ENCODE assay signal across 10 mouse cellular contexts in genomic region chr2:52319020-52319567, GRCm38 (mm10). TPM values are rescaled to one million over a fixed set of nuclear protein-coding genes. Genes with fewer than 3 reads are reported as not detected.
DNase-seq lines count a peak whose midpoint lies in the region; ATAC-seq and TF ChIP-seq lines count a peak whose summit lies in the region.
"Had no signal": no experiment of that assay in that cellular context is flagged by ENCODE, and none has a peak within 500 bp of the region (broad histone marks: within the 10 kb centered on the region; RNA-seq: fewer than 3 reads in every experiment).

No protein-coding gene starts in this region.

- H3K79me2 ChIP-seq in CH12.LX (replicated peaks; ENCODE audit: control insufficient read depth, extremely low read depth, insufficient read depth, poor library complexity, severe bottlenecking) = no peaks in the 10 kb centered on the region

- peak; percentile 57; the same call in 1 of the 2 replicates for ATAC-seq in heart, embryonic 11.5 days (replicated peaks; ENCODE audit: insufficient number of reproducible peaks, low FRiP score, low TSS enrichment)

- no peak for TF ChIP-seq CTCF in CH12.LX (conservative IDR thresholded peaks at IDR 0.05 in 1 of 2, IDR thresholded peaks at IDR 0.05 in 1 of 2; ENCODE audit: low read depth in 2 of 2, low read length in 2 of 2)
- TF ChIP-seq CTCF in cerebellum, adult 2 months (IDR thresholded peaks at IDR 0.05; ENCODE audit: borderline replicate concordance, insufficient read depth, low read depth, low read length) = no peak

- no peak overlapping the region for H3K4me3 ChIP-seq in heart, embryonic 10.5 days
- H3K4me3 ChIP-seq in CH12.LX (replicated peaks in 1 of 3; ENCODE audit: low read depth in 2 of 3, low read length in 2 of 3, poor library complexity in 1 of 3) = no peak overlapping the region
- H3K4me3 ChIP-seq in heart, embryonic 11.5 days (ENCODE audit: low read depth, low read length) = no peak overlapping the region
- H3K4me3 ChIP-seq in cerebellum, adult 2 months (replicated peaks; ENCODE audit: insufficient read depth, low read depth, low read length) = no peak overlapping the region
- H3K4me3 ChIP-seq: liver, embryonic 15.5 days had no signal

- H3K4me1 ChIP-seq in heart, embryonic 10.5 days = peaks cover 19% of the 10 kb centered on the region
- H3K4me1 ChIP-seq in CH12.LX (ENCODE audit: control insufficient read depth in 1 of 2, insufficient read depth in 2 of 2) = peaks cover 12 to 70% of the 10 kb centered on the region in 2 experiments
- peaks cover 7% of the 10 kb centered on the region for H3K4me1 ChIP-seq in heart, embryonic 11.5 days (ENCODE audit: control insufficient read depth, insufficient read depth, low read length)
- H3K4me1 ChIP-seq in cerebellum, adult 2 months (ENCODE audit: control insufficient read depth, insufficient read depth, low read length) = no peaks in the 10 kb centered on the region
- H3K4me1 ChIP-seq: liver, embryonic 15.5 days had no signal

- in situ Hi-C loops in CH12.LX (cut with MboI; ENCODE audit: low pct_ligation_motif_present, low pct_unique_long_range_greater_than_20kb, low sequenced_read_pairs) = loop anchor here (10.0 kb wide), 1 partner anchor 96 kb away; no protein-coding TSS in a partner anchor

- peak overlapping the region; percentile 69 for H3K27ac ChIP-seq in heart, embryonic 10.5 days
- peak overlapping the region; percentile 68 for H3K27ac ChIP-seq in CH12.LX (ENCODE audit: insufficient read depth, low read depth)
- peak overlapping the region; percentile 43; the same call in 1 of the 2 replicates for H3K27ac ChIP-seq in heart, embryonic 11.5 days (ENCODE audit: low read depth, low read length)
- H3K27ac ChIP-seq in cerebellum, adult 2 months (ENCODE audit: insufficient read depth, low read length) = no peak overlapping the region
- H3K27ac ChIP-seq: liver, embryonic 15.5 days had no signal

- peak overlapping the region; percentile 40 for H3K9ac ChIP-seq in CH12.LX (ENCODE audit: insufficient read depth, low read depth)
- no peak overlapping the region for H3K9ac ChIP-seq in heart, embryonic 11.5 days (ENCODE audit: low read depth, low read length)
- H3K9ac ChIP-seq: liver, embryonic 15.5 days had no signal

- TF ChIP-seq POLR2A in CH12.LX (IDR thresholded peaks at IDR 0.05; ENCODE audit: low read depth, low read length) = no peak; the same call in 1 of the 2 replicates
- no peak for TF ChIP-seq POLR2A in cerebellum, adult 2 months (IDR thresholded peaks at IDR 0.05; ENCODE audit: borderline replicate concordance, insufficient read depth, low read length)

- TF ChIP-seq EP300 in CH12.LX (IDR thresholded peaks at IDR 0.05; ENCODE audit: low read length) = peak; percentile 73

- dilution Hi-C loops in CH12.LX (cut with MboI; ENCODE audit: extremely low pct_ligation_motif_present, extremely low pct_unique_long_range_greater_than_20kb, low sequenced_read_pairs) = no loop called here

- intact Hi-C loops in heart, postnatal 25 days (cut with DNase I) = no loop called here

- H3K4me2 ChIP-seq in CH12.LX (ENCODE audit: insufficient read depth, low read depth, poor library complexity, severe bottlenecking) = peak overlapping the region; percentile 63
- H3K4me2 ChIP-seq in heart, embryonic 11.5 days = peak overlapping the region; percentile 28; the same call in 1 of the 2 replicates
- H3K4me2 ChIP-seq: liver, embryonic 15.5 days had no signal

- 42% methylated on average over 5 of the region's 5 CpGs for WGBS in heart, embryonic 10.5 days
- 26% methylated on average over 5 of the region's 5 CpGs for WGBS in heart, embryonic 11.5 days (ENCODE audit: insufficient replicate concordance)
- 86% methylated on average over 5 of the region's 5 CpGs for WGBS in cerebellum, adult 2 months

- H3K36me3 ChIP-seq in heart, embryonic 10.5 days = no peaks in the 10 kb centered on the region
- H3K36me3 ChIP-seq in CH12.LX (replicated peaks in 1 of 2; ENCODE audit: control insufficient read depth in 1 of 2, insufficient read depth in 1 of 2, low read length in 1 of 2) = no peaks in the 10 kb centered on the region
- H3K36me3 ChIP-seq in heart, embryonic 11.5 days (ENCODE audit: control insufficient read depth, insufficient read depth, low read length) = no peaks in the 10 kb centered on the region
- H3K36me3 ChIP-seq: liver, embryonic 15.5 days had no signal

- TF ChIP-seq RAD21 in CH12.LX (IDR thresholded peaks at IDR 0.05; ENCODE audit: low read depth, low read length) = no peak

- H3K9me3 ChIP-seq in heart, embryonic 10.5 days = no peaks in the 10 kb centered on the region
- no peaks in the 10 kb centered on the region for H3K9me3 ChIP-seq in CH12.LX (replicated peaks; ENCODE audit: low read length)
- H3K9me3 ChIP-seq in heart, embryonic 11.5 days (replicated peaks; ENCODE audit: control insufficient read depth, low read length) = no peaks in the 10 kb centered on the region
- H3K9me3 ChIP-seq: liver, embryonic 15.5 days had no signal

- H3K27me3 ChIP-seq in heart, embryonic 10.5 days (ENCODE audit: insufficient read depth, poor library complexity, severe bottlenecking) = no peaks in the 10 kb centered on the region
- no peaks in the 10 kb centered on the region for H3K27me3 ChIP-seq in CH12.LX (replicated peaks)
- H3K27me3 ChIP-seq in heart, embryonic 11.5 days (ENCODE audit: control insufficient read depth, insufficient read depth, low read length) = no peaks in the 10 kb centered on the region
- H3K27me3 ChIP-seq in cerebellum, adult 2 months (ENCODE audit: control insufficient read depth, insufficient read depth, low read length) = no peaks in the 10 kb centered on the region

- peak; percentile 84 for DNase-seq in heart, embryonic 10.5 days (ENCODE audit: low spot score)
- DNase-seq in heart, postnatal 25 days (ENCODE audit: low spot score) = no peak
- peak; percentile 94 for DNase-seq in CH12.LX (ENCODE audit: extremely low read depth)
- DNase-seq in lung, postnatal 36 days = peak; percentile 11
- DNase-seq in layer of hippocampus, postnatal 14 days (ENCODE audit: low spot score in 2 of 2) = no peak
- no peak for DNase-seq in cerebellum, adult 2 months
- DNase-seq in frontal cortex, postnatal 25 days (ENCODE audit: low spot score in 2 of 2) = no peak
- DNase-seq: thymus, postnatal 4 days had no signal

TF ChIP-seq in CH12.LX, 34 proteins besides CTCF, POLR2A, EP300 and RAD21 (continues in another document):
- no peak for TF ChIP-seq GABPA (IDR thresholded peaks at IDR 0.05; ENCODE audit: insufficient replicate concordance, low read depth, low read length)
- no peak for TF ChIP-seq NRF1 (IDR thresholded peaks at IDR 0.05; ENCODE audit: low read depth, low read length)
- TF ChIP-seq BHLHE40 (IDR thresholded peaks at IDR 0.05; ENCODE audit: low read depth, low read length) = peak; percentile 69
- no peak for TF ChIP-seq SMC3 (IDR thresholded peaks at IDR 0.05; ENCODE audit: low read depth, low read length)
- peak; percentile 34; the same call in 1 of the 2 replicates for TF ChIP-seq IRF4 (IDR thresholded peaks at IDR 0.05; ENCODE audit: low read depth, low read length)
- TF ChIP-seq SIN3A (IDR thresholded peaks at IDR 0.05; ENCODE audit: low read length) = peak; percentile 75
- TF ChIP-seq TCF12 (IDR thresholded peaks at IDR 0.05; ENCODE audit: low read depth, low read length) = peak; percentile 61; the same call in 1 of the 2 replicates
- no peak for TF ChIP-seq USF2 (conservative IDR thresholded peaks at IDR 0.05; ENCODE audit: low read depth, low read length)
- no peak for TF ChIP-seq ELF1 (IDR thresholded peaks at IDR 0.05; ENCODE audit: low read depth, low read length)
- peak; percentile 18; the same call in 1 of the 2 replicates for TF ChIP-seq HCFC1 (IDR thresholded peaks at IDR 0.05; ENCODE audit: low read depth, low read length)
- 0 out of 2 replicates have a peak, but pooled peaks have one; percentile 15 for TF ChIP-seq MAZ (IDR thresholded peaks at IDR 0.05; ENCODE audit: low read depth, low read length)
- TF ChIP-seq JUN (IDR thresholded peaks at IDR 0.05; ENCODE audit: insufficient read depth, low read depth, low read length) = no peak
- no peak for TF ChIP-seq POLR2AphosphoS2 (IDR thresholded peaks at IDR 0.05; ENCODE audit: low read depth, low read length)
- TF ChIP-seq MAX (IDR thresholded peaks at IDR 0.05; ENCODE audit: low read length) = peak; percentile 44; the same call in 1 of the 2 replicates
- no peak for TF ChIP-seq E2F4 (IDR thresholded peaks at IDR 0.05; ENCODE audit: insufficient replicate concordance, low read depth, low read length)
- peak; percentile 86 for TF ChIP-seq CHD2 (IDR thresholded peaks at IDR 0.05; ENCODE audit: low read length)
- no peak for TF ChIP-seq TBP (conservative IDR thresholded peaks at IDR 0.05; ENCODE audit: low read depth, low read length)
- TF ChIP-seq MAFK (IDR thresholded peaks at IDR 0.05; ENCODE audit: insufficient replicate concordance, low read length) = peak; percentile 35; the same call in 1 of the 2 replicates
- 0 out of 2 replicates have a peak, but pooled peaks have one; percentile 54 for TF ChIP-seq ZNF384 (IDR thresholded peaks at IDR 0.05; ENCODE audit: low read depth, low read length)
- TF ChIP-seq ZC3H11A (IDR thresholded peaks at IDR 0.05; ENCODE audit: low read depth, low read length) = no peak
- TF ChIP-seq RCOR1 (conservative IDR thresholded peaks at IDR 0.05; ENCODE audit: low read depth, low read length) = 0 out of 2 replicates have a peak, but pooled peaks have one; percentile 59
- TF ChIP-seq UBTF (IDR thresholded peaks at IDR 0.05; ENCODE audit: low read depth, low read length) = no peak
- peak; percentile 69 for TF ChIP-seq ETS1 (conservative IDR thresholded peaks at IDR 0.05; ENCODE audit: low read depth, low read length)
- TF ChIP-seq MXI1 (IDR thresholded peaks at IDR 0.05; ENCODE audit: low read depth, low read length) = peak; percentile 68
- TF ChIP-seq MEF2A (IDR thresholded peaks at IDR 0.05; ENCODE audit: borderline replicate concordance, low read depth, low read length) = peak; percentile 67; the same call in 1 of the 2 replicates
- TF ChIP-seq USF1 (IDR thresholded peaks at IDR 0.05; ENCODE audit: low read depth, low read length) = no peak
- no peak for TF ChIP-seq KAT2A (IDR thresholded peaks at IDR 0.05; ENCODE audit: insufficient replicate concordance, low read length)
- no peak; the same call in 1 of the 2 replicates for TF ChIP-seq CHD1 (IDR thresholded peaks at IDR 0.05; ENCODE audit: low read depth, low read length)

RNA-seq across cellular contexts. Expression of gene Neb, which starts 59.2 kb away (rescaled TPM):
- 0.75 and 1.7 TPM in 2 replicates for polyA plus RNA-seq in heart, embryonic 10.5 days (2016; fragmentation: Nextera tagmentation; extraction: Ambion mirVana)
- 1 to 10 TPM; 4.8 to 5.2 TPM for total RNA-seq in heart, postnatal 25 days (2021)
- total RNA-seq in CH12.LX (2012; rRNA removed) (0.84 and 1.5 TPM in 2 replicates), CH12.LX (2014; rRNA removed) (1.6 and 1.7 TPM in 2 replicates)
- 1.5 and 1.8 TPM in 2 replicates for polyA plus RNA-seq in CH12.LX (2012; ENCODE audit: insufficient read length, low read depth)
- 1.8 and 3.2 TPM in 2 replicates for polyA plus RNA-seq in heart, embryonic 11.5 days (2014; fragmentation: Nextera tagmentation; extraction: Ambion mirVana)
- total RNA-seq in layer of hippocampus, postnatal 14 days (2021) = 1 to 10 TPM; 2.5 to 3.3 TPM
- 10.8 and 12.8 TPM in 2 replicates for polyA plus RNA-seq in cerebellum, adult 2 months (2012; rRNA removed)

Comparison
In these comparisons a context has a peak if more than half of its experiments do, and no peak if none do; other contexts are left out.
1. DNase-seq: peak in heart, embryonic 10.5 days (single experiment), CH12.LX (single experiment) and lung, postnatal 36 days (single experiment); none in heart, postnatal 25 days (single experiment), layer of hippocampus, postnatal 14 days (0 of 2), cerebellum, adult 2 months (0 of 2) and frontal cortex, postnatal 25 days (0 of 2).